Mouse (Mus musculus) 3T3-L1 (cell line): ENCODE measurements around the gene Rab32.
A peak's percentile ranks its signal among the peaks of the same experiment; 100 is the strongest.
"Not testable (repeated sequence)": the region's sequence is repeated elsewhere in the genome, so short reads cannot be mapped to it uniquely, and the experiment has no call there.

Experiments
- DNase-seq: peaks from one replicate; pipeline ENCODE4 v3.0.0-alpha.2; 2015; ENCODE audit warnings: low read depth, low spot score

Gene Rab32

DNA sequence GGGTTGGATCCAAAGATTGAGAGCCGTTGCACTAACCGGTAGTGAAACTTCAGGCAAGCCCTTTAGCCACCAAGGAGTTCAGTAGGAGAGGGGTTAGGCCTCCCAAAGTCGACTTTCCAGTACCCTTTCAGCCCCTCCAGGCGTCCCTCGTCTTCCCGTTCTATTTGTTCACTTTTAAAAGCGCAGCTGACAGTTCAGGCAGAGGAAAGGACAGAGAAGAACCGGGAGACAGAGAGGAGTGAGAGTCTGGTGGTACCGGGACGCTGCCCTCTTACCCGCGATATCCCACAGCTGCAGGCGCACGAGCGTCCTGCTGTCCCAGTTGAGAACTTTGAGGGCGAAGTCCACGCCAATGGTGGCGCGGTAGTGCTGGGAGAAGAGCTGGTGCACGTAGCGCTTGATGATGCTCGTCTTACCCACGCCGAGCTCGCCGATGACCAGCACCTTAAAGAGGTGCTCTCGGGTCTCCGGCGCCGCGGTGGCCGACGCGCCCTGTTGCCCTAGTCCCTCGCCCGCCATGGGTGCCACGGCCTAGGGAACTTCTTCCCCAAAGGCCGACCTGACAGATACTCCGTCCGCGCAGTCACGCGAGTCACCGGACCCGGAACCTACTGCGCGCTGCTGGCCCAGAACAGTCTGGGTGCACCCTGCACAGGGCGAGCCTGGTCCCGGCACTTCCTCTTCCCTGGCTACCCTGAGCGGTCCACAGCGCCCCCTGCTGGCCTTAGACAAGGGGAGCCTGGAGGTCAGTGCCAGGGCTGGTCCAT lies at the start of gene Rab32:
Rab32 (minus strand) TSS at position 696 of the 767 bp plus-strand sequence.
- DNase-seq, result peak; percentile 96

DNA sequence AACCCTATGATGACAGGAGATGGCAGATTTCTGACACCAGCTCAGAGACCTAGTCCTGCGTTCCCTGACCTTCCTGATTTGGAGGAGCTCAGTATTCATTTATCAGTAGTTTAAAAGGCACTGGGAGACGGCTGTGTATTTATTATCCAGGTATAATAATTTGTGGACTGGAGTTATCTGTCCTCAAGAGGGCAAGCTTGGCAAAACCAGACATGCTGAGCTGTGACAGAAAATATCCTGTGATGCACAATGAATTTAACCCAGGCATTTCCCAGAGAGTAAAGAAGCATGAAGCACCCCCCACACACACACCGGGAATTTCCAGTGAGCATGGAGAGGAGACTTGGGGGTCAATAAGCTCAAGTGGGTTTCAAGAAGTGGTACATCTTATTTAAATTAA lies 42.7 kb upstream of the Rab32 start:
- DNase-seq, result no peak

GRCm38 (mm10) chr10:10597495-10597894 lies 39.4 kb upstream of the Rab32 start:
- DNase-seq, result not testable (repeated sequence)

GRCm38 (mm10) chr10:10580811-10581210 lies 22.7 kb upstream of the Rab32 start:
- DNase-seq, result no peak

- no peak for DNase-seq
These were observed 21.8 kb upstream of the Rab32 start for GRCm38 (mm10) chr10:10579821-10580220.

DNA sequence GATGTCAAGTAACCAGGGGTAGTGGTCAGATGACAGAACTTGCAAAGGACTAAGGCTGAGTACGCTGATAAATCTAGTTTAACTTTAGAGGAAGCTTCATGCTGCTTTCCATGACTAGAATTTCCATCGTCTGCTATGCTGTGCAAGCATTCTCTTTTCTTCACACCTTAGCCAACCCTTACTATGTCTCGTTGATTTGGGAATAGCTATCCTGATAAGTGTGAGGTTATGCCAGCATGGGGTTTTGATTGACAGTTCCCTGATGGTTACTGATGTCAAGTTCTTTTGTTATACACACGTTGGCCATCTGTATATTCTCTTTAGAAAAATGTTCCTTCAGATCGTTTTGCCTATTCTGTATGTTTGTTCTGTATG lies 259 bp upstream of the Rab32 start:
- DNase-seq, result no peak

- DNase-seq, result peak; percentile 74
These were observed 980 bp downstream of the Rab32 start for GRCm38 (mm10) chr10:10557085-10557484.

DNA sequence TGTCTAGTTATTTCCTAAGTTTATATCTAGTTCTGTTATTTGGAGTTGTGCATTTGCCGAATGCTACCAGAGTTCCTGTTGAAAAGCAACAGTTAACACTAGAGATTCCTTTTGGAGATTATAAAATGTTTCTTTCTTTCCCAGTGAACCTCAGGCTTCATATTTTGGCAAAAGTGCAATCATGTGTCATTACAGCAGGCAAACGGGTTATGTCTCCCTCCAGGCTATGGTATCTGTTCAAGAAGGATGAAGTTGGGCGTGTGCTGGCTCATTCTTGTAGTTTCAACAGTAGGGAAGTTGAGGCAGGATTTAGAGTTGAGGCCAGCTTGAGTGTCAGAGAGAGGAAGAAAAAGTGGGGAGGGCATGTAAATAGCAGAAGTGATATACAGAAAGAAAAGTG lies 2.4 kb downstream of the Rab32 start:
- DNase-seq, result peak; percentile 63

DNA sequence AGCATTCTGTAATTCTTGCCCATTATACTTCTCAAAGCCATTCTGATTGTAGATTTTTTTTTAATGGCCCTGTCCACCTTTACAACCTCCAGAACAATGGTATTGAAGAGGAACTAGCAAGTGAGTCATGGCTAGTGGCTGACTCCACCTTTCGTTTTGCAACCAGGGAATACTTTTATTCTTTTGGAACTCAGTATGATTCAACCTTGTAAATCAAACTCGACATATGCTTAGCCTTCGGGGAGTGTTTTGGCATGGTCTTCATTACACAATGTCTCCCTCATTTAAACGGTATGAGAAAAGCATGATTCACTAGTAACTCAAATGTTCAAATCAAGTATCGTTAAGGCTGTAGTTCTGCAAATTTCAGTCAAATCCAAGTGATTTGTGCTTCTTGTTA lies 2.8 kb downstream of the Rab32 start:
- DNase-seq, result peak; percentile 95

DNA sequence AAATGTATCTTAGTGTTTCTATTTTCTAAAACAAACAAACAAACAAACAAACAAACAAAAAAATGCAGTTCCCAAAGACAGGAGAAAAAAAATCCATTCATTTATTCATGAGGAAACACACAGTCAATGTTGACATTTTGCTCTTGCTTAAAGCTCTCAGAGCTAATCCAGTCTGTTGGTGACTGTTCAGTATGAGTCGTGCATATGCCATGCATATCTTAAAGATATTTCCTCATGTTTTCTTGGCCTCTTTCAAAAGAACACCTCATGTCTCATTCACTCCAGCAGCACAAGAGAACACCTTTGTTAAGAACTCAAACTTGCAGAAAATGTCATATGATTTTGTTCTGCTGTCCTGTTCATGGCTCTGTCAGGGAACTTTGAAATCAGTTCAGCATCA lies 7.9 kb downstream of the Rab32 start:
- DNase-seq, result peak; percentile 83

DNA sequence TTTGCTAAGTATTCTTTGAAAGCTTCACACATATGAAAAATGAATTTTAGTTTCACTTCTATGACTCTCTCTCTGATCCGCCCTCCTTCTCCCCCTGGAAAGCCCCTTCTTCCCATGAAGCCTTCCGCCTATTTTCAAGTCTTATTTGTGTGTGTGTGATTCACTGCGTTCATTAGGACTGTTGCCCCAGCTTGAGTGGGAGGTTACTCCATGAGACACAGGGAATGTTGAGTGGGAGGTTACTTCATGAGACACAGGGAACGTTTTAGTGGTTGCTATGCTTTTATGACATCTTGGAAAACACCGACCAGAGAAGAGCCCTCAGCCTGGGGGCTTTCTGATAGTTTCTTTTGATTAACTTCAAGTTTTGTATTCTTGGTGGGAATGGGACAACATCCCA lies 11.4 kb downstream of the Rab32 start:
- no peak for DNase-seq

GRCm38 (mm10) chr10:10544955-10545354 lies 13.1 kb downstream of the Rab32 start:
- no peak for DNase-seq
